Mouse (Mus musculus) testis, adult 2 months (tissue): ENCODE data around the gene Map1b.

Experiments used
- CTCF ChIP-seq: fragments of 200-500 bp; IDR thresholded peaks from 2 replicates; pipeline ENCODE4 v1.5.1; 2012; ENCODE audit warnings: low read depth, mild to moderate bottlenecking, inconsistent platforms, low read length, moderate library complexity; ENCODE audit not compliant: control insufficient read depth, insufficient read depth, insufficient replicate concordance
- POLR2A ChIP-seq: fragments of 200-500 bp; IDR thresholded peaks from 2 replicates; pipeline ENCODE4 v1.6.1; 2012; ENCODE audit warnings: low read depth, mild to moderate bottlenecking, inconsistent platforms, low read length, moderate library complexity; ENCODE audit not compliant: control insufficient read depth

DNA sequence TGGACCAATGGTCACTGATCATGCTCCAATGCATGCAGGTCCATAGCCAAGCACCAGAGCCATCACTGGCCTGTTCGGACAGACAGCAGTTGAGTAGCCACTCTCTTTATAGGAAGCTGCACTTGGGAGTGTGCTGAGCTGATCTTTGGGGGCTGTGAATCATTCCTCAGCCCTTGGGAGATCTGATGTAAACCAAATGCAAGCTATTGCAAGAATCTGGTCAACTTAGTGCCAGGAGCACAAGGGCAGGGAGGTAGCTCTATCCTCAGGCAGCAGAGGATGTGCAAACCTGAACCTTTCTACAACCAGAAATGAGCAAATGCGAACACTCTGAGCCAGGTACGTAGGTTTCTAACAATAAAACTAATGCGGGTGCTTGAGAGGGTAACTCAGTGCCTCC lies 26.3 kb downstream of the Map1b start:
- no peak for TF ChIP-seq CTCF
- no peak for TF ChIP-seq POLR2A
